Mouse (Mus musculus) R1 (cell line): Measurements from ENCODE around the gene Wfdc18.

ENCODE experiments used
- DNase-seq: peaks from one replicate; pipeline ENCODE4 v3.0.0-alpha.2; 2018; ENCODE audit warnings: low read depth, low spot score

Gene Wfdc18

DNA sequence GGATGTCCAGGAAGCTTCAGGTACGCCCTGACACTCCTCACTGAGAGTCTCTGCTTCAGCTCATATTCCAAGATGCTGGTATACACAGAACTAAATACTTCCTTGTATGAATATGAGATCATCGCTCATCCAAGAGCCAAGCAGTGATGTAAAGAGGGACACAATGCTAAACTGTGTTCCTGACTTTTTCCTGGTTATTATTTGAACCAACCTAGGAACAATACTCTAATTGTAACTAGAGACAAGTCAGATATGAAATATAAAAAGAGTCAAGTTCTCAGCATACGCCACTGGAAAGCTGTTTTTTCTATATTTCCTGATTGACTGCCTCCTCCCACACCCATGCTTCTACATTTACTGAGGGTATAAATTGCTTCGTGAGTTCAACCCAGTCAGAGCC is at the start of gene Wfdc18:
Gene Wfdc18, plus strand, starts transcription at position 301 of the 400 bp plus-strand sequence.
- DNase-seq, result no peak

DNA sequence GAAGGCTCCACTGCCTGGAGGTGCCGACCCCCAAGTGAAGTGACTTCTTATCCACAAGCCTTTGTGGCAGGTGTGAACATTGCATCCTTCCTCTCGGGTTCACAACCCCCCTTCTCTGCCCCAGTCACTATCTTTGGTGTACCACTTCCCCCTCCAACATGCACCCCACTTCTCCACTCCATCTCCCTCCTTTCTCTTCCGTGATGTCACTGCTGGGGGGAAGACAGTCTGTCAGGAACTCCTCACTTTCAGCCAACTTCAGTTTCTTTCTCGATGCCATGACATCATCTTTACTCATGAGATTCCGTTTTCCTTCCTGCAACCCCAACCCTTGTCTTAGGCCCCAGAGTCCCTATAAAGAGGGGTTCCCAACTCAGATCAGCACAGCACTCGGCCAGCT is 46.6 kb upstream of the Wfdc18 start, which contains the start of gene Ccl4:
Gene Ccl4, plus strand, starts transcription at position 381 of the 400 bp plus-strand sequence.
- no peak for DNase-seq

GRCm38 (mm10) chr11:83663532-83663931 is 45.3 kb upstream of the Wfdc18 start:
- DNase-seq, result no peak

DNA sequence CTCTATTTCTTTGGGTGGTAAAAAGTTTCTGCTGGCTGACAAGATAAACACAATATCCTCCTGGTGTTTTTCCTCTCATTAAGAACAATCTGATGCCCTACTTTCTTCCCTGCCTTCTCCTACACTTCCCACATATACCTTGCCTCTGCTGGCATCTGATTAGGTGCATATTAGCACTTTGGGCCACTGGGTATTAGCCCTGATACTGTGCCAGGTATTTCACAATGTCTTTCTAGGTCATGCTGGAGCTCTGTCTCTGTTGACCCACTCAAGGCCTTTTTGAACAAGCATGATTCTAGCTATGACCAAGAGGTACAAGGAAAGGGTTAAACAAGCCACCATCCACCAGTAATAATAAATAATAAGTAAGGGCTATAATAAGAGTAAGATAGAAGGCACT is 37.1 kb upstream of the Wfdc18 start:
- DNase-seq, result no peak

- DNase-seq, result no peak
These were observed 33.1 kb upstream of the Wfdc18 start for GRCm38 (mm10) chr11:83675665-83676064.

DNA sequence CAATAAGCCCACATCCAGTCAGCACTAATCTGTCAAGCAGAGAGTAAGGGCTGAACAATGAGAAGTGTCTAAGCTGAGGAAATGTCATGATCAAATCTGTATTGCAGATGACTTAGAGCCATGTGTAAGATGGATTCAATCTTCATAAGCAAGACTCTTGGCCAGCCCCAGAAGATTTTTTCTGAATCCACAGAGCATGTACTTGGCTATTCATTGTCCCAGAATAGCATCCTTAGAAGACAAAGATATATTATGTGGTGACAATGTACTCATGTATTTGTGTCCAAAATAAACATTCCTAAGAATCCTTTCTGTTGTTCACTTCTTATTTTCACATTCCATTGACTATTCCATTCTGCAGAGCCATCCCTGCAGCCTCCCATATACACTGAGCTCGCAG is 18.9 kb upstream of the Wfdc18 start:
- no peak for DNase-seq

DNA sequence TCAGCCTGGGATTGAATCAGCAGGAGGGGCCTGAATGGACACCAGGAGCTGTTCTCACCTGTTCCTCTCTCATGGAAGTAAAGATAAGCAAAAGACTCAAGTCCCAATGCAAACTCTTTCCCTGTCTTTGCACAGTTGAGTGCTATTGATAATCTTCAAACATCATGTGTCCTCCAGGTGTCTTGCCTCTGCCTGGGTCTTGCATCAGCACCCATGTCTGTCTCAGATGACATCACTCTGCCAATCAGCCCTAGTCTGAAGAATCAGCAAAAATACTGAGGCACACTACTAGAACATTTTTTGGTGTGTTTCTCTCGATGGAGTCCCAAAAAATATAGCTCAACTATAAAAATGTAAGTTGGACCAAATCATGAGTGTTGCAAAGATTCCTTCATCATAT is 16.8 kb upstream of the Wfdc18 start:
- no peak for DNase-seq

GRCm38 (mm10) chr11:83703705-83704104 is 5.1 kb upstream of the Wfdc18 start, which contains the start of gene Wfdc17:
Wfdc17 (plus strand) TSS chr11:83703991.
- DNase-seq, result no peak

DNA sequence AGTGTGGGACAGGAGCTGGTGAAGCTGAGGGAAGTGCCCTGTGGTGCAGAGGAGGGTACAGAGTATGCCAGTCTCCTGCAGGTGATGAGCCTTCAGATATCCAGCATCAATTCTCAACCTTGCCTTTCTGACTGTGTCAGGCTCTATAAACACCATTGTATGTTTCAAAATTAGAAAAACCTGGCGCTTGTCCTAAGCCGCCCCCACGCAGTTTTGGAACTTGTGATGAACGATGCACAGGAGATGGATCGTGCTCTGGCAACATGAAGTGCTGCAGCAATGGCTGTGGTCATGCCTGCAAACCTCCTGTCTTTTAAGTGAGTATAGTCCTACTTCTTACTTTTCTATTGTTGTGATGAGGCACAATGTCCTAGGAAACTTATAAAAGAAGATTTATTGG is 868 bp downstream of the Wfdc18 start:
- no peak for DNase-seq

- no peak for DNase-seq
These were observed 3.9 kb downstream of the Wfdc18 start for GRCm38 (mm10) chr11:83712671-83713070.

- DNase-seq, result no peak
These were observed 5.1 kb downstream of the Wfdc18 start for GRCm38 (mm10) chr11:83713925-83714324.

GRCm38 (mm10) chr11:83717042-83717665 is 8.3 kb downstream of the Wfdc18 start:
- no peak for DNase-seq

DNA sequence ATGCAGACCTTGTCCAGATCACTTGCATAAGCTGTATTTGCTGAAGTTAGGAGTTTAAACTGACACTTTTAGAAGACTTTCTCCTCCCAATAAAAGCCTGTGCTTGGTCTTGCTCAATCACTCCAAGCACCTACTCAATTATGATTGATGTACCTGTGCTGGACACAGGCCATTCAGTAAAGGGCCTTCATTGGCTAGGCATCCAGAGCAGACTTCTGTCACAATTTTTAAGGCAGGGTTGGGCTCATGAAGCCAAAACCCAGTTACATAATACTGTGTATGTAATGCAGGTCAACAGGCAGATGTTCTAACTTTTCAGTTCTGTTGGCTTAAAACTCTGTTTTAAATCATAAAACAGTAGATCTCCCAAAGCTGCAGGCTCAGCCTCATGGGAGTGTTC is 12.0 kb downstream of the Wfdc18 start:
- DNase-seq, result no peak

DNA sequence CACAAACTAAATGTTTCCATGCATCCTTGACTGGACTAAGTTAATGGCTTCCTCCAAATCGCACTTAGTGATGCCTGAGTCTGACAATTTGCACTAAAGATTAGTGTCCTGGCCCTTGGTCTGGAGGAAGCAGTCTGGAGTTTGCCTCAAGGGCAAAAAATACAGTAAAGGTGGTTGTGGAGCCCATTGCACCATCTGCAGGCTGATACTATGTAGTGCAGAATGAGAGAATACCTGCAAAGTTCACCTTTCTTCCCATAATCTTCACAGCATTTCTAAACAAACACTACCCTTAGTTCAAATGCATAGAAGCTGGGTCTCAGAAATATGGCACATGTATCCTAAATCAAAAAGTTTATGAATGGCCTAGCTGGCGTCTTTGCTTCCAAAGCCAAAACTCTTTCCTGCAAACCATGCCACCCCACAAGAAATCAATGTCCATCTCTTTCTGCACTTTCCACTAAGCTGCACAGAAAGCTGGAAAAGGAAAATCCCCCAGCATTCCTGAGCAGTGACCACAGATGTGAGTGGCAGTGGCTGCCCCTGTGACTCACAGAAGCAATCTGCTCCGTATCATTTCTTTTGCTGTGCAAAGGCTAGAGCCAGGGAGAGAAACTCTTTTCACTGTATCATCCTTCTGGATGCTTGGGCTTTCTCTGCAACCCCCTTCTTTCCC is 20.1 kb downstream of the Wfdc18 start:
- peak; percentile 18 for DNase-seq

GRCm38 (mm10) chr11:83731116-83731515 is 22.3 kb downstream of the Wfdc18 start:
- DNase-seq, result no peak

DNA sequence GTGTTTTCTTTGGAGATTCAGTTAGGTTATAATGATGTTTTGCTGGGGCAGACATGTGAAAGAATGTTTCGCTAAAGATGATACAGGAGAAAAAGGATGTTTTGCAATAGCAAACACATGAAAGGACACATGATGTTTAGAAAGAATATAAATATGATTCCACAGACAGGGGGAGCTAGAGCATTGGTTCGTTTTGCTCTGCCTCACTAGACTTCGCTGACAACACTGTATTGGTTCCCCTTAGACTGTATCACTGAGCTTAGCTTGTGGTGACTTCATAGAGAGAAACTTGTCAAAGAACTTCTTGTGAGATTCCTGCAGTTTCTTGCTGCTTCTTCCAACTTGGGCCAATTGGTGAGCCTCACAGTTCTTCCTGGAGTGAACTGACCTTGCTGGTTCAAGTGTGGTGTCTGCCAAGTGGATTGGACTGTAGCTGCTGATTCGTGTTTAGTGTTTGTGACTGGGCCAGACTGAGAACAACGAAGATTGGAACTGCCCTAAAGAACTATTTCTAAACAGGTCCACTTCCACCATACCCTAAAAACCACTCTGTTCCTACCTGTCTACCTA is 24.3 kb downstream of the Wfdc18 start:
- no peak for DNase-seq

GRCm38 (mm10) chr11:83734215-83734614 is 25.4 kb downstream of the Wfdc18 start:
- no peak for DNase-seq

DNA sequence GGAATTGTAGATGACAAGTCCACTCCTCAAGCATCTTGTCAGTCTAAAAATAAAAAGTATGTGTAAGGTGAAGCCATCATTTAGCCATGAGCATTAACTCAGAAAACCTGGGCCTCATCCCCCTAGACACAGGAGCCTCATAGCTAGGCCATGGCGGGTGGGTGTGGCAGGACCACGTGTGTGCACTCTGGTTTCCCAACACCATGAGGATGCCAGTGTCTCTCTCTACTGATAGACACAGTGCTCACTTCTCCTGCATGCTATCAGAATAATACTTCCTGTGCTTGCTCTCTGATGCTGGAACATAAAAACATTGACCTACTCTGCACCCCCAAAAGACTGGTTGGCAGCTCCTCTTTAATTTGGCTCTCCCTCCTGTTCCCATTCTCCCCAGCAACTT is 27.1 kb downstream of the Wfdc18 start:
- no peak for DNase-seq

GRCm38 (mm10) chr11:83737109-83737558 is 28.3 kb downstream of the Wfdc18 start:
- DNase-seq, result no peak

DNA sequence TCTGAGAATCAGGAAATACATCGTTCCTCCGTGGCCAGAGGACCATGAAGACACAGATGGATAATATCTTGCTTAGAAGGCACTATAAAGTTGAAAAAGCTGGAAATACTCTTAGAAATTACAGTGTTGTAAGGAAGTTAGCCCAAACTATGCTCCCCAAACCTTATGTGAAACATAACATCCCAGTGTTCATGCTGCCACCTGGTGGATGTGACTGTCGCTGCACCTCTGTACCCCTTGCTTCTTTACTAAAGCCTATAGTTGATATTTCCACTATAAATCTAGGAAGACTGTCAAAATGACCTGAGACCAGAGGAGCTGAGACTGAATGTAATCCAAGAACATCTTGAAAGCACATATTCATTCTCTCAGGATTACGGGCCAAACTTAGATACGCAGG is 30.4 kb downstream of the Wfdc18 start:
- peak; percentile 56 for DNase-seq

DNA sequence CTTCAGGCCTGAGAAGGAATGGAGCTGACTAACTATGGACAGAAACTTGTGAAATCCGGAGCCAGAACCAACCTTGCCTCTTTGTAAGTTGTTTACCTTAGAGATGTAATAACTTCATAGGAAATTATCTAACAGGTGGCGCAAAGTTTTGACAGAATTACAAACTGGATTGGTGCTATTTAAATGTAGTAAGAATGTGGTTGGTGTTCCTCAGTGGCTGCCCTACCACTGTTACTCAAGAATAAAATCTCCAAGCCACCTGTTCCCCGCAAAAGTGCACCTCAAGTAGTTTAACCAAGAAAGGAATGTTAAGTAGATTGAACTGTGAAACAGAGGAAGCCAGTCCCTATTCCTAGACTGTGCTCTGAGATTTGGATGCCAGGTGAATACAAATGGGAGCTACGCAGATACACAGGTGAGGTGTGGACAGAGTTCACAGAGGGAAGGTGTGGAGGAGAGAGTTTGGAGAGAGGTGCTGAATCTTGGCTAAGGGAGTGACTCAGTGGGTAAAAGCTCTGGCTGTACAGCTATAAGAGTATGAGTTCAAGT is 31.7 kb downstream of the Wfdc18 start:
- no peak for DNase-seq

GRCm38 (mm10) chr11:83741841-83742240 is 33.0 kb downstream of the Wfdc18 start:
- DNase-seq, result no peak
